Mouse (Mus musculus): ENCODE results near the gene Mcm3ap. TPM values are rescaled to one million over a fixed set of nuclear protein-coding genes. Genes with fewer than 3 reads are reported as not detected.

The Mcm3ap gene
- total RNA-seq, 2 experiments from 2014 or later, result 16.9 to 18.4 TPM

Other genes with a start within 250 kb of the Mcm3ap start
- 1 to 10 TPM; 2.7 to 4.2 TPM for gene Prmt2, start 231.1 kb upstream of the Mcm3ap start, total RNA-seq (2021)
- gene S100b, start 215.1 kb upstream of the Mcm3ap start, total RNA-seq (2021), result 1 to 10 TPM; 1.2 to 3.5 TPM
- gene Dip2a, start 123.6 kb upstream of the Mcm3ap start, total RNA-seq (2021), result 1 to 10 TPM; 3.2 to 3.5 TPM
- not detected for gene AC141477.1, start 28.5 kb upstream of the Mcm3ap start, total RNA-seq (2021)
- gene Pcnt, start 26.1 kb upstream of the Mcm3ap start, total RNA-seq (2021), result 10 to 100 TPM; 59.1 to 63.4 TPM
- under 1 TPM in 1 of 2 experiments, not detected in 1; 0.23 TPM for gene 2610028H24Rik, start 19.8 kb upstream of the Mcm3ap start, total RNA-seq (2021)
- 1 to 10 TPM; 3.8 to 3.9 TPM for gene Ybey, start 187 bp downstream of the Mcm3ap start, total RNA-seq (2021)
- 1 to 10 TPM; 6.5 to 9.8 TPM for gene Lss, start 62.7 kb downstream of the Mcm3ap start, total RNA-seq (2021)
- not detected for gene Spatc1l, start 93.3 kb downstream of the Mcm3ap start, total RNA-seq (2021)
- under 1 TPM in 1 of 2 experiments, not detected in 1; 0.57 TPM for gene Ftcd, start 106.7 kb downstream of the Mcm3ap start, total RNA-seq (2021)
- gene Col6a2, start 154.7 kb downstream of the Mcm3ap start, total RNA-seq (2021), result 10 to 100 TPM; 32.0 to 33.3 TPM